Mouse (Mus musculus): ENCODE results near the gene Wdr6.
"Not testable (repeated sequence)": the region's sequence is repeated elsewhere in the genome, so short reads cannot be mapped to it uniquely, and the experiment has no call there.

The Wdr6 gene

GRCm38 (mm10) chr9:108578545-108579343 is at the start of gene Wdr6:
Gene Wdr6 (minus strand): TSS chr9:108578739.
- peak; percentile 77 for ATAC-seq (ENCODE audit: insufficient number of reproducible peaks, low FRiP score, low TSS enrichment)

- ATAC-seq (ENCODE audit: insufficient number of reproducible peaks, low FRiP score, low TSS enrichment) = no peak
Observed at GRCm38 (mm10) chr9:108628141-108628540, 49.6 kb upstream of the Wdr6 start.

- ATAC-seq (ENCODE audit: insufficient number of reproducible peaks, low FRiP score, low TSS enrichment) = no peak
Observed at GRCm38 (mm10) chr9:108626498-108626897, 48.0 kb upstream of the Wdr6 start.

GRCm38 (mm10) chr9:108617301-108617700 is 38.8 kb upstream of the Wdr6 start:
- no peak for ATAC-seq (ENCODE audit: insufficient number of reproducible peaks, low FRiP score, low TSS enrichment)

GRCm38 (mm10) chr9:108611488-108611887 is 32.9 kb upstream of the Wdr6 start:
- no peak for ATAC-seq (ENCODE audit: insufficient number of reproducible peaks, low FRiP score, low TSS enrichment)

- ATAC-seq (ENCODE audit: insufficient number of reproducible peaks, low FRiP score, low TSS enrichment) = no peak
Observed at GRCm38 (mm10) chr9:108608889-108609288, 30.4 kb upstream of the Wdr6 start.

GRCm38 (mm10) chr9:108607929-108608328 is 29.4 kb upstream of the Wdr6 start:
- not testable (repeated sequence) for ATAC-seq (ENCODE audit: insufficient number of reproducible peaks, low FRiP score, low TSS enrichment)

GRCm38 (mm10) chr9:108601986-108602385 is 23.4 kb upstream of the Wdr6 start:
- no peak for ATAC-seq (ENCODE audit: insufficient number of reproducible peaks, low FRiP score, low TSS enrichment)

- ATAC-seq (ENCODE audit: insufficient number of reproducible peaks, low FRiP score, low TSS enrichment) = no peak
Observed at GRCm38 (mm10) chr9:108600011-108600410, 21.5 kb upstream of the Wdr6 start.

GRCm38 (mm10) chr9:108599021-108599566 is 20.6 kb upstream of the Wdr6 start:
- no peak for ATAC-seq (ENCODE audit: insufficient number of reproducible peaks, low FRiP score, low TSS enrichment)

- ATAC-seq (ENCODE audit: insufficient number of reproducible peaks, low FRiP score, low TSS enrichment) = peak; percentile 77; the same call in 1 of the 2 replicates
Observed at GRCm38 (mm10) chr9:108596998-108597764, 18.6 kb upstream of the Wdr6 start, which contains the start of gene P4htm. Gene P4htm (minus strand): TSS chr9:108597667.

- no peak for ATAC-seq (ENCODE audit: insufficient number of reproducible peaks, low FRiP score, low TSS enrichment)
Observed at GRCm38 (mm10) chr9:108594354-108594753, 15.8 kb upstream of the Wdr6 start.

- ATAC-seq (ENCODE audit: insufficient number of reproducible peaks, low FRiP score, low TSS enrichment) = no peak
Observed at GRCm38 (mm10) chr9:108591462-108591861, 12.9 kb upstream of the Wdr6 start.

- no peak for ATAC-seq (ENCODE audit: insufficient number of reproducible peaks, low FRiP score, low TSS enrichment)
Observed at GRCm38 (mm10) chr9:108589229-108589628, 10.7 kb upstream of the Wdr6 start.

GRCm38 (mm10) chr9:108587571-108588180 is 9.1 kb upstream of the Wdr6 start:
- ATAC-seq (ENCODE audit: insufficient number of reproducible peaks, low FRiP score, low TSS enrichment) = peak; percentile 82

GRCm38 (mm10) chr9:108579344-108579690 is 778 bp upstream of the Wdr6 start:
- ATAC-seq (ENCODE audit: insufficient number of reproducible peaks, low FRiP score, low TSS enrichment) = no peak

- ATAC-seq (ENCODE audit: insufficient number of reproducible peaks, low FRiP score, low TSS enrichment) = 0 out of 2 replicates have a peak, but pooled peaks have one; percentile 6
Observed at GRCm38 (mm10) chr9:108577934-108578544, 500 bp downstream of the Wdr6 start.

- ATAC-seq (ENCODE audit: insufficient number of reproducible peaks, low FRiP score, low TSS enrichment) = no peak
Observed at GRCm38 (mm10) chr9:108577025-108577424, 1.5 kb downstream of the Wdr6 start.

- ATAC-seq (ENCODE audit: insufficient number of reproducible peaks, low FRiP score, low TSS enrichment) = no peak
Observed at GRCm38 (mm10) chr9:108575321-108576297, 2.9 kb downstream of the Wdr6 start.

Data from cerebellum, adult (tissue).